In the genomic region with DNA sequence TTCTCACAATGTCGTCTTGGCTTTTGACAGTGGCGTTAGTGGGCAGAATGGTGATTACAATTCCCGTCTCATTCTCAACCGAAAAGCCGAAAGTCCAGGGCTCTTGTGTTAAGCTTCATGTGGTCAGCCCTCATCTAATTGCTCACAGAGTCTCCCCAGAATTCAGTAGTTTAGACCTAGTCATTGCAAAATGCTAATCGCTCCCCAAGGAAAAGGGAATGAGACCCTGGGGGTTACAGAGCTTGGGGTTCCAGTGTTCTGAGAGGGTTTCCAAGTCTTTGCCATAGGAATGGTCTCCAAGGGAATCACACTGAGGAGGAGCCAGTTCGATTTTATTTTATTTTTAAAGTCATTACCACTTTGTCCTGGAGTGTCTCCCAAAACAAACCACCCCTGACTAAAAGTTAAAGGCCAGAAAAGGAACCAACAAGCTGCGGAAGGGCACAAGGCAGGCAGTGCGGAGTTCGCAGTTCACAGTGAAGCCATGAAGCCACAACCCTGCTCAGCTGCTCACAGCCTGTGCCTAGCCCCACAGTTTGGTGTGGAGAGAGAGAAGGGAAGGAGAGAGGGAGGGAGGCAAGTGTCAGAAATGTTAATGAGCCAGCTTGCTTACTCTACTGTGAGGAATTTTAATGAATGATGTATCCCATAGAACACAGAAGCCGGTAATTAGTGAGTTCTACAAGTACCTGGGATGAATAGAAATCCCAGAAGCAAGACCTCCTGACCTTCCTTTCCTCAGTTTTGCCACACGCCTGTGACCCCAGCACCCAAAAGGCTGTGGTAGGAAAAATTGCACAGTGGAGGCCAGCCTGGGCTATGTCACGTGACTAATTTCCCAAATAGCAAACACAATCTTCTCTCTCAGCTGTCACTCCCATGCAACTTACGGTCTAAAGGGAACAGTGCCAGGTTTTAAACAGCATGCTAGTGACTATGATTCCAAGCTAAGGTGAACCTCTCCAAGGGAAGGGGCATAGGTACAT, we compare ENCODE assay signal across 27 mouse cellular contexts. TPM values are rescaled to one million over a fixed set of nuclear protein-coding genes. Genes with fewer than 3 reads are reported as not detected.
A peak's percentile ranks its signal among the peaks of the same experiment; 100 is the strongest.
DNase-seq lines count a peak whose midpoint lies in the region; ATAC-seq lines count a peak whose summit lies in the region.
"Had no signal": no experiment of that assay in that cellular context is flagged by ENCODE, and none has a peak within 500 bp of the region (broad histone marks: within the 10 kb centered on the region; RNA-seq: fewer than 3 reads in every experiment).

No protein-coding gene starts in this region.

- DNase-seq in adrenal gland, postnatal 10 days = peak; percentile 59
- DNase-seq in adrenal gland, adult 8-10 months = no peak
- DNase-seq in kidney, adult 11 months = peak; percentile 26
- no peak for DNase-seq in kidney, adult 18-20 months
- peak; percentile 55 for DNase-seq in Muller cell, postnatal 12 days (ENCODE audit: inconsistent ontology term)
- no peak for DNase-seq in ovary, postnatal 36 days (ENCODE audit: low spot score)
- DNase-seq: adrenal gland, postnatal 36 days; cerebellum, adult 8-10 months; gastrocnemius, postnatal 36 days; heart, postnatal 36 days; layer of hippocampus, adult 9-11 months; lung, adult 18-20 months; lung, postnatal 14 days; midbrain, embryonic 14.5 days; thymus, postnatal 14 days had no signal

- H3K4me2 ChIP-seq in forebrain, embryonic 15.5 days (replicated peaks) = no peak overlapping the region
- H3K4me2 ChIP-seq in hindbrain, embryonic 13.5 days = no peak overlapping the region
- H3K4me2 ChIP-seq: embryonic facial prominence, embryonic 12.5 days; heart, embryonic 13.5 days; hindbrain, embryonic 15.5 days; intestine, embryonic 15.5 days; liver, embryonic 11.5 days had no signal

- 47% methylated on average over 14 of the region's 14 CpGs for WGBS in forebrain, embryonic 15.5 days
- WGBS in hindbrain, embryonic 13.5 days = 78% methylated on average over 14 of the region's 14 CpGs

- no peaks in the 10 kb centered on the region for H3K27me3 ChIP-seq in forebrain, embryonic 15.5 days
- no peaks in the 10 kb centered on the region for H3K27me3 ChIP-seq in hindbrain, embryonic 13.5 days
- H3K27me3 ChIP-seq: embryonic facial prominence, embryonic 12.5 days; heart, embryonic 13.5 days; hindbrain, embryonic 15.5 days; intestine, embryonic 15.5 days had no signal

- H3K27ac ChIP-seq in forebrain, embryonic 15.5 days (replicated peaks) = no peak overlapping the region
- H3K27ac ChIP-seq in hindbrain, embryonic 13.5 days = no peak overlapping the region
- H3K27ac ChIP-seq: embryonic facial prominence, embryonic 12.5 days; heart, embryonic 13.5 days; hindbrain, embryonic 15.5 days; intestine, embryonic 15.5 days; stomach, postnatal 0 days had no signal

- H3K36me3 ChIP-seq in forebrain, embryonic 15.5 days = no peaks in the 10 kb centered on the region
- no peaks in the 10 kb centered on the region for H3K36me3 ChIP-seq in hindbrain, embryonic 13.5 days
- H3K36me3 ChIP-seq: embryonic facial prominence, embryonic 12.5 days; heart, embryonic 13.5 days; hindbrain, embryonic 15.5 days; intestine, embryonic 15.5 days had no signal

- H3K4me1 ChIP-seq in forebrain, embryonic 15.5 days = peaks cover 20% of the 10 kb centered on the region
- peaks cover 8% of the 10 kb centered on the region for H3K4me1 ChIP-seq in hindbrain, embryonic 13.5 days (replicated peaks)
- H3K4me1 ChIP-seq: embryonic facial prominence, embryonic 12.5 days had no signal

- no peaks in the 10 kb centered on the region for H3K9me3 ChIP-seq in forebrain, embryonic 15.5 days
- H3K9me3 ChIP-seq in hindbrain, embryonic 13.5 days = no peaks in the 10 kb centered on the region
- H3K9me3 ChIP-seq: embryonic facial prominence, embryonic 12.5 days; heart, embryonic 13.5 days; hindbrain, embryonic 15.5 days; intestine, embryonic 15.5 days had no signal

- no peak overlapping the region for H3K4me3 ChIP-seq in forebrain, embryonic 15.5 days
- H3K4me3 ChIP-seq in hindbrain, embryonic 13.5 days = no peak overlapping the region
- H3K4me3 ChIP-seq: embryonic facial prominence, embryonic 12.5 days; erythroblast, embryonic 14.5 days; heart, embryonic 13.5 days; hindbrain, embryonic 15.5 days; intestine, embryonic 15.5 days; myocyte had no signal

- no peak overlapping the region for H3K9ac ChIP-seq in forebrain, embryonic 15.5 days (replicated peaks)
- H3K9ac ChIP-seq in hindbrain, embryonic 13.5 days = no peak overlapping the region
- H3K9ac ChIP-seq: embryonic facial prominence, embryonic 12.5 days; heart, embryonic 13.5 days; hindbrain, embryonic 15.5 days; intestine, embryonic 15.5 days had no signal

- peak; percentile 65 for ATAC-seq in forebrain, embryonic 15.5 days (replicated peaks)
- no peak for ATAC-seq in hindbrain, embryonic 13.5 days (ENCODE audit: low FRiP score)
- ATAC-seq: intestine, embryonic 15.5 days had no signal

RNA-seq across cellular contexts. Expression of a gene that starts 4.5 kb away (rescaled TPM):
- 1 to 10 TPM; 2.2 to 3.1 TPM for total RNA-seq in adrenal gland, postnatal 10 days (2021)
- 1 to 10 TPM; 1.1 to 5.5 (median 3.3) TPM for total RNA-seq in adrenal gland, adult 8-10 months (2022)
- 0.92 and 1.2 TPM in 2 replicates for polyA plus RNA-seq in forebrain, embryonic 15.5 days (2015; fragmentation: Nextera tagmentation; extraction: Ambion mirVana)
- polyA plus RNA-seq in hindbrain, embryonic 13.5 days (2015; fragmentation: Nextera tagmentation; extraction: Ambion mirVana) = 0.91 and 1.9 TPM in 2 replicates
- total RNA-seq: common myeloid progenitor, adult 5-6 weeks; megakaryocyte, adult 5-6 weeks had no signal

Comparison
In these comparisons a context has a peak if more than half of its experiments do, and no peak if none do; other contexts are left out.
1. DNase-seq: peak in adrenal gland, postnatal 10 days (single experiment), kidney, adult 11 months (single experiment) and Muller cell, postnatal 12 days (single experiment); none in adrenal gland, adult 8-10 months (single experiment), kidney, adult 18-20 months (single experiment) and ovary, postnatal 36 days (single experiment).